Mouse (Mus musculus): ENCODE measurements around the gene Gm5134. TPM values are rescaled to one million over a fixed set of nuclear protein-coding genes. Genes with fewer than 3 reads are reported as not detected.

Gene Gm5134
- polyA plus RNA-seq, 1 experiment from 2014 or later = not detected

DNA sequence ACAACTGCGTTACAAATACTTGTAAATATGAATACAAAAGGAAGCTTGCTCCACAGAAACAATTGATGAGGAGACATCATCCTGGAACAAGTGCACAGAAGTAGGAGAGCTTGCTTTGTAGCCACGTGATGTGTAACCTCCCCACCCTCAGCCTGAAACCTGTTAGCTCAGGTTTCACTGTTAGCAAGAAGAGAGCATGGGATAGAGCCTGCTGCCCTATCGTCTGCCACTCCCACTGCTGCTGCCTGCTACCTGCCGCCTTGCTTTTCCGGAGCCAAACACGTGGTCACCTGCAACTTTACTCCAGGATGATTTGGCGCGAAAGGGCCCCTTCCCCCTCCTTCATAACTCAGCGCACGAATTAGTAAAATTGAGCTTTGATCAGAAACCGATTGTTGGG lies 97.5 kb downstream of the Gm5134 start:
- ATAC-seq (ENCODE audit: low FRiP score) = no peak
- H3K27ac ChIP-seq (replicated peaks) = no peak overlapping the region

More for the DNA sequence above, 97.5 kb downstream of the Gm5134 start:
- Histone ChIP-seq H3K4me3 (replicated peaks) (no peak overlapping the region), H3K27me3 (replicated peaks) (no peaks in the 10 kb centered on the region), H3K9me3 (replicated peaks) (no peaks in the 10 kb centered on the region), H3K36me3 (no peaks in the 10 kb centered on the region), H3K9ac (replicated peaks) (no peak overlapping the region), H3K4me2 (no peak overlapping the region), H3K4me1 (no peaks in the 10 kb centered on the region)
- WGBS = 89% methylated on average over 11 of the region's 11 CpGs

Small RNA genes within 50 kb of the gene (microRNA-seq; reads per million reads assigned to microRNA genes)
- gene Mir6409 = not detected

Other genes starting within 250 kb of the Gm5134 start
- gene Cabin1, start 190.2 kb upstream of the Gm5134 start, polyA plus RNA-seq (2015; fragmentation: Nextera tagmentation; extraction: Ambion mirVana) = 32.9 and 35.8 TPM in 2 replicates
- 91.4 and 101 TPM in 2 replicates for gene Ddt, start 181.1 kb upstream of the Gm5134 start, polyA plus RNA-seq (2015; fragmentation: Nextera tagmentation; extraction: Ambion mirVana)
- gene Gm20441, start 173.6 kb upstream of the Gm5134 start, polyA plus RNA-seq (2015; fragmentation: Nextera tagmentation; extraction: Ambion mirVana) = 0.29 TPM in 1 of 2 replicates, not detected in the other
- gene Gstt3, start 173.1 kb upstream of the Gm5134 start, polyA plus RNA-seq (2015; fragmentation: Nextera tagmentation; extraction: Ambion mirVana) = 1.3 and 5.3 TPM in 2 replicates
- gene Gstt1, start 155.9 kb upstream of the Gm5134 start, polyA plus RNA-seq (2015; fragmentation: Nextera tagmentation; extraction: Ambion mirVana) = 9.6 and 13.8 TPM in 2 replicates
- gene Gstt4, start 132.0 kb upstream of the Gm5134 start, polyA plus RNA-seq (2015; fragmentation: Nextera tagmentation; extraction: Ambion mirVana) = not detected in 2 replicates
- gene Gstt2, start 117.1 kb upstream of the Gm5134 start, polyA plus RNA-seq (2015; fragmentation: Nextera tagmentation; extraction: Ambion mirVana) = 6.3 and 16.2 TPM in 2 replicates
- gene Mif, start 94.3 kb upstream of the Gm5134 start, polyA plus RNA-seq (2015; fragmentation: Nextera tagmentation; extraction: Ambion mirVana) = 1,840 and 1,880 TPM in 2 replicates
- gene Derl3, start 61.1 kb upstream of the Gm5134 start, polyA plus RNA-seq (2015; fragmentation: Nextera tagmentation; extraction: Ambion mirVana) = 1.2 and 1.9 TPM in 2 replicates
- gene Smarcb1, start 32.9 kb upstream of the Gm5134 start, polyA plus RNA-seq (2015; fragmentation: Nextera tagmentation; extraction: Ambion mirVana) = 229 and 243 TPM in 2 replicates
- 166 and 190 TPM in 2 replicates for gene Chchd10, start 21.4 kb upstream of the Gm5134 start, polyA plus RNA-seq (2015; fragmentation: Nextera tagmentation; extraction: Ambion mirVana)
- gene Mmp11, start 18.0 kb upstream of the Gm5134 start, polyA plus RNA-seq (2015; fragmentation: Nextera tagmentation; extraction: Ambion mirVana) = 18.6 and 25.4 TPM in 2 replicates
- 2.3 TPM in 2 replicates for gene Gm867, start 13.8 kb upstream of the Gm5134 start, polyA plus RNA-seq (2015; fragmentation: Nextera tagmentation; extraction: Ambion mirVana)
- gene Vpreb3, start 11.5 kb upstream of the Gm5134 start, polyA plus RNA-seq (2015; fragmentation: Nextera tagmentation; extraction: Ambion mirVana) = 1.0 and 1.4 TPM in 2 replicates
- gene Zfp280b, start 78.1 kb downstream of the Gm5134 start, polyA plus RNA-seq (2015; fragmentation: Nextera tagmentation; extraction: Ambion mirVana) = 10.3 and 15.3 TPM in 2 replicates
- gene Slc5a4b, start 156.4 kb downstream of the Gm5134 start, polyA plus RNA-seq (2015; fragmentation: Nextera tagmentation; extraction: Ambion mirVana) = not detected in 2 replicates
- gene Slc5a4a, start 192.9 kb downstream of the Gm5134 start, polyA plus RNA-seq (2015; fragmentation: Nextera tagmentation; extraction: Ambion mirVana) = 0.11 and 0.22 TPM in 2 replicates

Data from neural tube, embryonic 15.5 days (tissue).